Mouse (Mus musculus) thymus, adult 2 months (tissue): ENCODE data around the gene Pik3r6. TPM values are rescaled to one million over a fixed set of nuclear protein-coding genes. Genes with fewer than 3 reads are reported as not detected.

Source experiments
- DNase-seq: peaks from one replicate; pipeline ENCODE4 v3.0.0; 2021
- H3K27ac ChIP-seq: fragments of 200-500 bp; 2 replicates; pipeline ENCODE4 v1.5.1; 2012; ENCODE audit warnings: low read length, control low read depth; ENCODE audit not compliant: control insufficient read depth, insufficient read depth
- H3K27me3 ChIP-seq: fragments of 200-500 bp; 2 replicates; pipeline ENCODE4 v1.6.1; 2012; ENCODE audit warnings: mild to moderate bottlenecking, low read length, moderate library complexity, mixed read lengths; ENCODE audit not compliant: control insufficient read depth, insufficient read depth
- H3K36me3 ChIP-seq: fragments of 200-500 bp; 2 replicates; pipeline ENCODE4 v1.6.1; 2012; ENCODE audit warnings: mild to moderate bottlenecking, low read length, moderate library complexity; ENCODE audit not compliant: control insufficient read depth, insufficient read depth
- H3K4me1 ChIP-seq: fragments of 200-500 bp; replicated peaks from 2 replicates; pipeline ENCODE4 v1.6.1; 2012; ENCODE audit warnings: low read length; ENCODE audit not compliant: control insufficient read depth, insufficient read depth
- H3K4me3 ChIP-seq: fragments of 200-500 bp; 2 replicates; pipeline ENCODE4 v1.5.1; 2012; ENCODE audit warnings: mild to moderate bottlenecking, low read length, control low read depth, moderate library complexity; ENCODE audit not compliant: control insufficient read depth, insufficient read depth
- CTCF ChIP-seq: fragments of 200-500 bp; IDR thresholded peaks from 2 replicates; pipeline ENCODE4 v1.5.1; 2012; ENCODE audit warnings: mild to moderate bottlenecking, control low read depth, low read length, moderate library complexity, borderline replicate concordance; ENCODE audit not compliant: control insufficient read depth, poor library complexity, insufficient read depth; ENCODE audit errors: extremely low read depth
- POLR2A ChIP-seq: fragments of 200-500 bp; IDR thresholded peaks from 2 replicates; pipeline ENCODE4 v1.6.1; 2012; ENCODE audit warnings: mild to moderate bottlenecking, low read length, control low read depth, moderate library complexity; ENCODE audit not compliant: control insufficient read depth, poor library complexity, insufficient read depth; ENCODE audit errors: extremely low read depth
- WGBS: fragments of 180-500 bp; shearing (Covaris S2); methylation state at CpG from one replicate; pipeline ENCODE4 v1.1.7; 2018; 5-methylcytosine and 5-hydroxymethylcytosine counted together
- polyA plus RNA-seq: library from polyadenylated mRNA; depleted of rRNA; stranded (reverse); fragments of >200 nt; gene quantifications from 2 replicates; pipeline ENCODE4 v1.2.3, GENCODE M21; 2012

Gene Pik3r6
- polyA plus RNA-seq, 1 experiment = 3.7 TPM

- 80% methylated on average over 5 of the region's 5 CpGs for WGBS
- no peak for DNase-seq
- Histone ChIP-seq H3K36me3 (peaks cover 49% of the 10 kb centered on the region), H3K4me1 (peaks cover 5% of the 10 kb centered on the region), H3K4me3 (no peak overlapping the region), H3K27ac (no peak overlapping the region), H3K27me3 (no peaks in the 10 kb centered on the region)
- no peak for TF ChIP-seq CTCF
- TF ChIP-seq POLR2A = no peak
Measured at GRCm38 (mm10) chr11:68493760-68494159, 9.1 kb upstream of the Pik3r6 start.

GRCm38 (mm10) chr11:68497081-68497480 is 5.7 kb upstream of the Pik3r6 start:
- no peak overlapping the region for H3K4me3 ChIP-seq
- H3K36me3 ChIP-seq = peaks cover 39% of the 10 kb centered on the region
- DNase-seq = no peak
- no peaks in the 10 kb centered on the region for H3K27me3 ChIP-seq
- H3K27ac ChIP-seq = no peak overlapping the region
- H3K4me1 ChIP-seq = peaks cover 15% of the 10 kb centered on the region
- 77% methylated on average over 6 of the region's 6 CpGs for WGBS
- TF ChIP-seq CTCF (no peak), POLR2A (no peak)

GRCm38 (mm10) chr11:68498517-68498916 is 4.3 kb upstream of the Pik3r6 start:
- WGBS = 19% methylated on average over 11 of the region's 11 CpGs
- TF ChIP-seq CTCF (no peak), POLR2A (no peak)
- Histone ChIP-seq H3K4me1 (peaks cover 15% of the 10 kb centered on the region), H3K4me3 (no peak overlapping the region), H3K27me3 (no peaks in the 10 kb centered on the region), H3K27ac (no peak overlapping the region), H3K36me3 (peaks cover 24% of the 10 kb centered on the region)
- no peak for DNase-seq

GRCm38 (mm10) chr11:68498999-68499699 is 3.7 kb upstream of the Pik3r6 start:
- Histone ChIP-seq H3K27me3 (no peaks in the 10 kb centered on the region), H3K36me3 (peaks cover 23% of the 10 kb centered on the region), H3K27ac (no peak overlapping the region), H3K4me1 (peaks cover 15% of the 10 kb centered on the region), H3K4me3 (no peak overlapping the region)
- 18% methylated on average over 8 of the region's 8 CpGs for WGBS
- no peak for DNase-seq
- TF ChIP-seq CTCF = no peak
- no peak for TF ChIP-seq POLR2A

- TF ChIP-seq CTCF (no peak), POLR2A (no peak)
- 84% methylated on average over 14 of the region's 14 CpGs for WGBS
- Histone ChIP-seq H3K4me3 (no peak overlapping the region), H3K36me3 (peaks cover 14% of the 10 kb centered on the region), H3K27ac (no peak overlapping the region), H3K4me1 (peaks cover 15% of the 10 kb centered on the region), H3K27me3 (no peaks in the 10 kb centered on the region)
- DNase-seq = no peak
Measured at GRCm38 (mm10) chr11:68500949-68501350, 1.9 kb upstream of the Pik3r6 start.

GRCm38 (mm10) chr11:68502408-68502807 is 411 bp upstream of the Pik3r6 start:
- Histone ChIP-seq H3K27ac (no peak overlapping the region), H3K4me1 (peaks cover 15% of the 10 kb centered on the region), H3K36me3 (peaks cover 1% of the 10 kb centered on the region; the same call in 1 of the 2 replicates), H3K27me3 (no peaks in the 10 kb centered on the region), H3K4me3 (no peak overlapping the region)
- no peak for DNase-seq
- TF ChIP-seq CTCF (no peak), POLR2A (no peak)
- 14% methylated on average over 2 of the region's 2 CpGs for WGBS

- 95% methylated on average over 11 of the region's 11 CpGs for WGBS
Measured at GRCm38 (mm10) chr11:68504913-68505312, 2.1 kb downstream of the Pik3r6 start.

More at GRCm38 (mm10) chr11:68504913-68505312, 2.1 kb downstream of the Pik3r6 start:
- TF ChIP-seq POLR2A = no peak
- TF ChIP-seq CTCF = no peak
- H3K36me3 ChIP-seq = no peaks in the 10 kb centered on the region
- no peak overlapping the region for H3K27ac ChIP-seq
- DNase-seq = no peak
- H3K27me3 ChIP-seq = no peaks in the 10 kb centered on the region
- no peak overlapping the region for H3K4me3 ChIP-seq
- no peaks in the 10 kb centered on the region for H3K4me1 ChIP-seq
